Mouse (Mus musculus): ENCODE data around the gene Fam151a. TPM values are rescaled to one million over a fixed set of nuclear protein-coding genes. Genes with fewer than 3 reads are reported as not detected.

The Fam151a gene
- total and polyA plus RNA-seq, 3 experiments = 0.11 to 0.34 (median 0.24) TPM

DNA sequence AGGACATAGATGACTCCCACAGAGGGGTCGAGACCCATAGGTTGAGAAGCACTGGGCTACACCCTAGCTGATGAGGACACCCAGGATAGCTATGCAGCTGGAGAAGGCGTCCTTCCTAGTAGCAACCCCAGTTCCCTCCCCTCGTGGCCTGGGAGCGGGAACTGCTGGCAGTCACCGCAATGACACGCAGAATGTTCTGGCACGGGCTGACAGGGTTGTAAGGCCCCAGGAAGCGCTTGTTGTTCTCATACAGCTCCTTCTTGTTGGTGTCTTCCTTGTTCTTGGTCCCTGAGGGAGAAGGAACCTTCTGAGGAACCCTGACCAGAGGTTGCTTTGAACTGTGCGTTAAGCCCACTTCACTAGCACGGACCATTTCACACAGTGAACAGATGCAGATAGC, 29.7 kb upstream of the Fam151a start:
- Histone ChIP-seq H3K4me3 (replicated peaks in 1 of 3; ENCODE audit: low read depth in 2 of 3, low read length in 2 of 3, poor library complexity in 1 of 3) (no peak overlapping the region), H3K79me2 (replicated peaks; ENCODE audit: control insufficient read depth, extremely low read depth, insufficient read depth, poor library complexity, severe bottlenecking) (no peaks in the 10 kb centered on the region), H3K9me3 (replicated peaks; ENCODE audit: low read length) (no peaks in the 10 kb centered on the region), H3K27me3 (replicated peaks) (peaks cover 68% of the 10 kb centered on the region), H3K4me2 (ENCODE audit: insufficient read depth, low read depth, poor library complexity, severe bottlenecking) (no peak overlapping the region), H3K9ac (ENCODE audit: insufficient read depth, low read depth) (no peak overlapping the region), H3K4me1 (ENCODE audit: control insufficient read depth in 1 of 2, insufficient read depth in 2 of 2) (no peaks in the 10 kb centered on the region), H3K27ac (ENCODE audit: insufficient read depth, low read depth) (no peak overlapping the region), H3K36me3 (replicated peaks in 1 of 2; ENCODE audit: control insufficient read depth in 1 of 2, insufficient read depth in 1 of 2, low read length in 1 of 2) (no peaks in the 10 kb centered on the region)
- TF ChIP-seq USF1 (IDR thresholded peaks at IDR 0.05; ENCODE audit: low read depth, low read length) (no peak), IRF4 (IDR thresholded peaks at IDR 0.05; ENCODE audit: low read depth, low read length) (no peak), JUN (IDR thresholded peaks at IDR 0.05; ENCODE audit: insufficient read depth, low read depth, low read length) (no peak), MAX (IDR thresholded peaks at IDR 0.05; ENCODE audit: low read length) (no peak), JUND (conservative IDR thresholded peaks at IDR 0.05; ENCODE audit: low read depth, low read length) (no peak), NRF1 (IDR thresholded peaks at IDR 0.05; ENCODE audit: low read depth, low read length) (no peak), NELFE (IDR thresholded peaks at IDR 0.05; ENCODE audit: low read depth, low read length) (no peak), ZNF384 (IDR thresholded peaks at IDR 0.05; ENCODE audit: low read depth, low read length) (no peak), KAT2A (IDR thresholded peaks at IDR 0.05; ENCODE audit: insufficient replicate concordance, low read length) (no peak), SMC3 (IDR thresholded peaks at IDR 0.05; ENCODE audit: low read depth, low read length) (no peak), HCFC1 (IDR thresholded peaks at IDR 0.05; ENCODE audit: low read depth, low read length) (no peak), MYC (IDR thresholded peaks at IDR 0.05; ENCODE audit: low read depth, low read length) (no peak), ZKSCAN1 (IDR thresholded peaks at IDR 0.05; ENCODE audit: borderline replicate concordance, low read depth, low read length) (no peak), MAFK (IDR thresholded peaks at IDR 0.05; ENCODE audit: insufficient replicate concordance, low read length) (no peak)
- DNase-seq (ENCODE audit: extremely low read depth) = no peak
- in situ Hi-C loops (cut with MboI; ENCODE audit: low pct_ligation_motif_present, low pct_unique_long_range_greater_than_20kb, low sequenced_read_pairs) (no loop called here), dilution Hi-C loops (cut with MboI; ENCODE audit: extremely low pct_ligation_motif_present, extremely low pct_unique_long_range_greater_than_20kb, low sequenced_read_pairs) (no loop called here)

DNA sequence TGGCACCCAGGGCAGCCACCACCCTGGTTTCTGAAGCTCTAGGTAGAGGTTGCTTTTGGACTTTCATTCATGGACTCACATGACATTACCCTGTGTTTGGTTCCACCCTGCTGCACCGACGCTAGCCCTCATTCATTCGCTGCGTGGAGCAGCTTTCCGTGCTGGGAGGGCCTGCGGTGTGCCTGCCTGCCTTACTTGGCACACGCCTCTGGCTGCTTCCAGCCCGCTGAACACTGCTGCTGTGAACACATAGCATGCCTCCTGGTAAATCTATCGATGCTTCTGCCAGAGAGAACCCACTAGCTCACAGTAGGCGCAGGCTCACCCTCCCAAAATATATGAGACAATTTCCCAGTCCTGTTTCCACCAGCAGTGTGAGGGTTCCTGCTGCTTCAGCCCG, 29.3 kb upstream of the Fam151a start:
- Histone ChIP-seq H3K9ac (ENCODE audit: insufficient read depth, low read depth) (no peak overlapping the region), H3K4me3 (replicated peaks in 1 of 3; ENCODE audit: low read depth in 2 of 3, low read length in 2 of 3, poor library complexity in 1 of 3) (no peak overlapping the region), H3K27ac (ENCODE audit: insufficient read depth, low read depth) (no peak overlapping the region), H3K9me3 (replicated peaks; ENCODE audit: low read length) (no peaks in the 10 kb centered on the region), H3K27me3 (replicated peaks) (peaks cover 71% of the 10 kb centered on the region), H3K79me2 (replicated peaks; ENCODE audit: control insufficient read depth, extremely low read depth, insufficient read depth, poor library complexity, severe bottlenecking) (no peaks in the 10 kb centered on the region), H3K4me2 (ENCODE audit: insufficient read depth, low read depth, poor library complexity, severe bottlenecking) (no peak overlapping the region), H3K4me1 (ENCODE audit: control insufficient read depth in 1 of 2, insufficient read depth in 2 of 2) (no peaks in the 10 kb centered on the region), H3K36me3 (replicated peaks in 1 of 2; ENCODE audit: control insufficient read depth in 1 of 2, insufficient read depth in 1 of 2, low read length in 1 of 2) (no peaks in the 10 kb centered on the region)
- dilution Hi-C loops (cut with MboI; ENCODE audit: extremely low pct_ligation_motif_present, extremely low pct_unique_long_range_greater_than_20kb, low sequenced_read_pairs) = no loop called here
- TF ChIP-seq JUN (IDR thresholded peaks at IDR 0.05; ENCODE audit: insufficient read depth, low read depth, low read length) = no peak
- TF ChIP-seq MAZ (IDR thresholded peaks at IDR 0.05; ENCODE audit: low read depth, low read length) = no peak
- no peak for TF ChIP-seq TBP (conservative IDR thresholded peaks at IDR 0.05; ENCODE audit: low read depth, low read length)
- TF ChIP-seq ELF1 (IDR thresholded peaks at IDR 0.05; ENCODE audit: low read depth, low read length) = no peak
- no peak for TF ChIP-seq NRF1 (IDR thresholded peaks at IDR 0.05; ENCODE audit: low read depth, low read length)
- no peak for TF ChIP-seq TCF12 (IDR thresholded peaks at IDR 0.05; ENCODE audit: low read depth, low read length)
- TF ChIP-seq MAFK (IDR thresholded peaks at IDR 0.05; ENCODE audit: insufficient replicate concordance, low read length) = no peak
- no peak for TF ChIP-seq EP300 (IDR thresholded peaks at IDR 0.05; ENCODE audit: low read length)
- in situ Hi-C loops (cut with MboI; ENCODE audit: low pct_ligation_motif_present, low pct_unique_long_range_greater_than_20kb, low sequenced_read_pairs) = no loop called here
- no peak for DNase-seq (ENCODE audit: extremely low read depth)
